Mouse (Mus musculus) liver, adult 2 months (tissue): ENCODE data around the gene Ankrd34a. TPM values are rescaled to one million over a fixed set of nuclear protein-coding genes. Genes with fewer than 3 reads are reported as not detected.

Experiments used
- DNase-seq: peaks from one replicate; pipeline ENCODE4 v3.0.0-alpha.2; 2011; ENCODE audit warnings: low read depth, low spot score; ENCODE audit errors: extremely low read depth
- H3K27ac ChIP-seq: fragments of 200-500 bp; replicated peaks from 2 replicates; pipeline ENCODE4 v1.5.1; 2012; ENCODE audit warnings: low read depth, mild to moderate bottlenecking, control low read depth, inconsistent platforms, low read length; ENCODE audit not compliant: insufficient read depth
- H3K27me3 ChIP-seq: fragments of 200-500 bp; 2 replicates; pipeline ENCODE4 v1.6.1; 2012; ENCODE audit warnings: mild to moderate bottlenecking, moderate library complexity, low read length, inconsistent platforms; ENCODE audit not compliant: control insufficient read depth, insufficient read depth
- H3K36me3 ChIP-seq: fragments of 200-500 bp; 2 replicates; pipeline ENCODE4 v1.6.1; 2012; ENCODE audit warnings: low read length, inconsistent platforms; ENCODE audit not compliant: control insufficient read depth, insufficient read depth
- H3K4me1 ChIP-seq: fragments of 200-500 bp; 2 replicates; pipeline ENCODE4 v1.6.1; 2011; ENCODE audit warnings: low read length; ENCODE audit not compliant: control insufficient read depth, insufficient read depth
- H3K4me3 ChIP-seq: fragments of 200-500 bp; 2 replicates; pipeline ENCODE4 v1.5.1; 2011; ENCODE audit warnings: low read depth, mild to moderate bottlenecking, control low read depth, low read length, moderate library complexity; ENCODE audit not compliant: insufficient read depth
- H3K79me2 ChIP-seq: fragments of 200-500 bp; 2 replicates; pipeline ENCODE4 v1.6.1; 2012; ENCODE audit warnings: inconsistent platforms, mild to moderate bottlenecking, low read length, moderate library complexity; ENCODE audit not compliant: control insufficient read depth, insufficient read depth
- H3K9ac ChIP-seq: fragments of 200-500 bp; 2 replicates; pipeline ENCODE4 v1.6.1; 2012; ENCODE audit warnings: low read depth, mild to moderate bottlenecking, control low read depth, inconsistent platforms, low read length
- CTCF ChIP-seq: fragments of 200-500 bp; IDR thresholded peaks from 2 replicates; pipeline ENCODE4 v1.5.1; 2011; ENCODE audit warnings: low read depth, low read length, control low read depth
- POLR2A ChIP-seq: fragments of 200-500 bp; IDR thresholded peaks from 2 replicates; pipeline ENCODE4 v1.6.1; 2011; ENCODE audit warnings: low read length, control low read depth; ENCODE audit not compliant: insufficient read depth; ENCODE audit errors: extremely low read depth
- WGBS: fragments of 180-500 bp; shearing (Covaris S2); methylation state at CpG from one replicate; pipeline ENCODE4 v1.1.7; 2018; 5-methylcytosine and 5-hydroxymethylcytosine counted together
- polyA plus RNA-seq: library from polyadenylated mRNA; depleted of rRNA; stranded (reverse); fragments of >200 nt; gene quantifications from 2 replicates; pipeline ENCODE4 v1.2.3, GENCODE M21; 2012
- total RNA-seq: library from RNA; depleted of rRNA; stranded (reverse); fragments of >200 nt; gene quantifications from 2 replicates; pipeline ENCODE4 v1.2.3, GENCODE M21; 2014

Gene Ankrd34a
- total and polyA plus RNA-seq, 2 experiments: 0.07 TPM; not detected in 1

DNA sequence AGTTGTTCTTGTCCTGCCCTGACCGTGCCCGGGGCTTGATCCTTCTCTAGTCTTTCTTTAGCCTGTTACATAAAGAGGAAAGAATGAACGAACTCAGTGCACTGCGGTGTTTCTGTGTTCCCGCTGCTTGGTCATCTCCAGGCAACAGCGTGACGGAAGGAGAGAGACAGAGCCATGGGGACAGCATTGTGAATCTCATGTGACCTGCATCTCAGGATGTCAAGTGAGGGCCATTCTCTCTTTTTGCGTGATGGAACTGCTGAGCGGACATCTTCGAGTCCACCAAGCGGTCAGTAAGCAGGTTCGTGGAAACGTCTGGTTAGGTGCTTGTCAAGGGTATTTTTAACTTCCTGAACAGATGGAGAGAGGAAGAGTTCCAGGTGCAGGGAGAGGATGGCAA lies 26.9 kb upstream of the Ankrd34a start:
- no peaks in the 10 kb centered on the region for H3K27me3 ChIP-seq
- no peak for DNase-seq
- H3K36me3 ChIP-seq: no peaks in the 10 kb centered on the region
- no peak overlapping the region for H3K9ac ChIP-seq
- TF ChIP-seq POLR2A (no peak), CTCF (no peak)
- WGBS: 92% methylated on average over 13 of the region's 13 CpGs
- H3K79me2 ChIP-seq: no peaks in the 10 kb centered on the region
- no peak overlapping the region for H3K4me3 ChIP-seq
- peaks cover 33% of the 10 kb centered on the region for H3K4me1 ChIP-seq
- no peak overlapping the region for H3K27ac ChIP-seq

DNA sequence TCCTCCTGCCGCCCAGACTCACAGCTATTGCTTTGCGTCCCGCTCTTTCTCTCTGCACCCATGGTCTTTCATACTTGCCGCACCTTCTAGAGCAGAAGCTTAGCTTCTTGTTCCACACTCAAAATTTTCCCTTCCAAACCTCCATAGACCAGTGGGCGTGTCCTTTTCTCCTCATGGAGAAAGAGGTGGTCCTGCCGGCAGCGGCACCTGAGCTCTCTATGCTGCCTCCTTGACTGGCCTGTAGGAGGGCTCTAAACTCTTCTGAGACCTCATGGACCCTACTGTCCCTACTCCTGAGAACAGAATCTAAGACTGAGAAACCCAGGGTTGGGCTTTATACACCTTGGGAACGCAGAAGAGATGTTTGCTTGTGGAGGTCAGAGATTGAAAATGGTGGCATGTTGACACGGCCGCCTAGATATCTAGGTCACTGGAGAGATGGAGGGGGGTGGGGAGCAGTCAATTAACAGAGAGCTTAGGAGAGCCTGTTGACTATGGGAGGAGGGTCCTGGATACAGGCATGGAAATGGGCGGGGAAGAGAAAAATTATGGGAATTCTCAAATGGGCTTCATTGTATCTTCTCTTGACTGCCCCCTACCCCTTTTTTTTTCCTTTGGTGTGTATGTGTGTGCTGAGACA lies 26.4 kb upstream of the Ankrd34a start:
- DNase-seq: peak; percentile 24
- Histone ChIP-seq H3K4me3 (no peak overlapping the region), H3K4me1 (peaks cover 37% of the 10 kb centered on the region), H3K27me3 (no peaks in the 10 kb centered on the region), H3K9ac (no peak overlapping the region), H3K79me2 (no peaks in the 10 kb centered on the region), H3K27ac (peak overlapping the region; percentile 50), H3K36me3 (no peaks in the 10 kb centered on the region)
- no peak for TF ChIP-seq POLR2A
- TF ChIP-seq CTCF: no peak
- WGBS: 65% methylated on average over 11 of the region's 11 CpGs

- WGBS: 67% methylated on average over 7 of the region's 7 CpGs
- Histone ChIP-seq H3K9ac (no peak overlapping the region), H3K27ac (peak overlapping the region; percentile 50), H3K4me3 (no peak overlapping the region), H3K36me3 (no peaks in the 10 kb centered on the region), H3K4me1 (peaks cover 41% of the 10 kb centered on the region), H3K79me2 (no peaks in the 10 kb centered on the region), H3K27me3 (no peaks in the 10 kb centered on the region)
- no peak for TF ChIP-seq POLR2A
- no peak for TF ChIP-seq CTCF
- peak; percentile 33 for DNase-seq
Measured at GRCm38 (mm10) chr3:96570643-96571042, 25.8 kb upstream of the Ankrd34a start.

DNA sequence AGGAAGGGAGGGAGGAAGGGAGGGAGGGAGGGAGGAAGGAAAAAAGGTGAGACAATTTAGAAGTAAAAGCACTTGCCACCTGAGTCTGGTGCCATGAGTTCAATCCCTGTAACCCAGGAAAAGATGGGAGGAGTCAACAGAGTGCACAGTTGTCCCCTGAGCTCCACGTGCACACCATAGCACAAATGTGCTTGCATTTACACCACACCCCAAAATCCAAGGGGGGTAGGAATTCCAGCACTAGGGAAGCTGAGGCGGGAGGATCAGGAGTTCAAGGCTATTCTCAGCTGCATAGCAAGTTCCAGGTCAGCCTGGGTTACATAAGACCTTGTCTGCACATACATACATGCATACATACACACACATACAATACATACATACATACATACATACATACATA lies 25.1 kb upstream of the Ankrd34a start:
- DNase-seq: peak; percentile 60
- no peaks in the 10 kb centered on the region for H3K79me2 ChIP-seq
- no peak for TF ChIP-seq CTCF
- no peak for TF ChIP-seq POLR2A
- H3K4me3 ChIP-seq: no peak overlapping the region
- H3K4me1 ChIP-seq: peaks cover 40% of the 10 kb centered on the region
- WGBS: 35% methylated on average over 2 of the region's 2 CpGs
- H3K9ac ChIP-seq: no peak overlapping the region
- no peaks in the 10 kb centered on the region for H3K27me3 ChIP-seq
- peak overlapping the region; percentile 53 for H3K27ac ChIP-seq
- no peaks in the 10 kb centered on the region for H3K36me3 ChIP-seq

- peaks cover 42% of the 10 kb centered on the region for H3K4me1 ChIP-seq
- no peak overlapping the region for H3K9ac ChIP-seq
- TF ChIP-seq POLR2A (no peak), CTCF (no peak)
- H3K27me3 ChIP-seq: no peaks in the 10 kb centered on the region
- 34% methylated on average over 16 of the region's 16 CpGs for WGBS
- peak; percentile 84 for DNase-seq
- no peaks in the 10 kb centered on the region for H3K36me3 ChIP-seq
- peak overlapping the region; percentile 53 for H3K27ac ChIP-seq
- no peaks in the 10 kb centered on the region for H3K79me2 ChIP-seq
- no peak overlapping the region for H3K4me3 ChIP-seq
Measured at GRCm38 (mm10) chr3:96571896-96572698, 24.3 kb upstream of the Ankrd34a start.
